Mouse (Mus musculus) megakaryocyte, embryonic 14.5 days (primary cell): ENCODE results near the gene 7530416G11Rik.

Source experiments
- FLI1 ChIP-seq: IDR thresholded peaks from 2 replicates; pipeline ENCODE4 v1.6.1; 2012; ENCODE audit warnings: low read length, inconsistent platforms, mixed read lengths
- GATA1 ChIP-seq: IDR thresholded peaks from 3 replicates; pipeline ENCODE4 v1.6.1; 2012; ENCODE audit warnings: mixed read lengths, low read length, inconsistent platforms, borderline replicate concordance

DNA sequence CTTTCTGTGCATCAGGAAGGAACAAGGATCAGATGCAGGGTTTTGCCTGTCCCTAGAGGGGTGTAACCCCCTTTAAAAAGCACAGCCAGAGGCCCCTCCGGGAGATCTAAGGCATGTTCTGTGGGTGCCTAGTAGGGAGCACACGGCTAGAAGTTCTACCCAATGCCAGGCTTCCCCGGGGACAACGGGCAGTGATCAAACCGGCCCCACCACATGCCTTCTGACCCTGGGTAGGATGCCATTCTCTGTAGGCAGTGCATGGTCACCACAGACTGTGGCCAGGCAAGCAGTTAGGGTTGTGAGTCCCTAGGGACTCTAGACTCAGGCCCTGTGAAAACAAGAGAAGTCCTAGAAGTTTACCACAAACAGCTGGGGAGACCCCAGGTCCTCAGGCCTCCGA is 31.6 kb upstream of the 7530416G11Rik start:
- no peak for TF ChIP-seq GATA1
- TF ChIP-seq FLI1, result no peak
